Mouse (Mus musculus): ENCODE data around the gene Cldn9.
A peak's percentile ranks its signal among the peaks of the same experiment; 100 is the strongest.

GRCm38 (mm10) chr17:23725999-23726757, 42.4 kb upstream of the Cldn9 start, which contains the start of gene Pkmyt1:
- TF ChIP-seq CTCF (IDR thresholded peaks at IDR 0.05) (peak; percentile 21), EP300 (IDR thresholded peaks at IDR 0.05; ENCODE audit: insufficient read depth, low read depth, low read length) (no peak), POLR2A (IDR thresholded peaks at IDR 0.05; ENCODE audit: insufficient read depth, low read depth, low read length) (peak; percentile 95)

Measured in heart, adult 2 months (tissue).